Mouse (Mus musculus): ENCODE measurements around the gene Slc23a4.

The Slc23a4 gene

DNA sequence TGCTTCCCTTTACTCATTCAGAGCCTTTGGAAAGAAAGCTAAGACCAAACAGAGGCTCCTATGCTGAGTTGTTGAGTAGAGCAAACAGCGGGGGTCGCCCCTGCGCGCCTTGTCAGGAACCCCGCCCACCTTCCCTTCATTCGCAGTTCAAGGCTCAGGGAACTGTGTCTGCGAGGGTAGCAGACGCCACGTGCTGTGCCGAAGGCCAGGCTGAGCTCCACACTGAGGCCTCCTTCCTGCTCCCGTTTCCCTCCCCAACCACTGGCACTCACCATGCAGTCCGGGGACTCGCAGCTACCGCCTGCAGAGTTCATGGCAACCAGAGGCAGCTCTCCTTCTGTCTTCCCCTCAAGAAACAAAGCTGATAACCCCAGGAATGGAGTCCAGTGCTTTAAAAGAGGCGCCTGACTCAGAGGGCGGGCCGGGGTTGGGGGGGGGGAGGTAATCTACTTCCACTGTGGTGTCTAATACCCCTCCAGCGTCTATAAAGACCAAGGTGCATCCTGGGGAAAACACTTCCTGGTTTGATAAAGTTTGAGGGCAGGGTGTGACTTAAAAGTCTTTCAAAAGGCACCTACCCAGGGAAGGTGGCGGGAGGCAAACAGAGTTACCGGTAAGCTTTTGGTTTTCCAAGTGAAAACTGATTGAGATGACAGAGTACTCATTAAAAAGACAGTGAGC, at the start of gene Slc23a4:
Gene Slc23a4, minus strand, starts transcription at position 324 of the 681 bp plus-strand sequence.
- DNase-seq: no peak

DNA sequence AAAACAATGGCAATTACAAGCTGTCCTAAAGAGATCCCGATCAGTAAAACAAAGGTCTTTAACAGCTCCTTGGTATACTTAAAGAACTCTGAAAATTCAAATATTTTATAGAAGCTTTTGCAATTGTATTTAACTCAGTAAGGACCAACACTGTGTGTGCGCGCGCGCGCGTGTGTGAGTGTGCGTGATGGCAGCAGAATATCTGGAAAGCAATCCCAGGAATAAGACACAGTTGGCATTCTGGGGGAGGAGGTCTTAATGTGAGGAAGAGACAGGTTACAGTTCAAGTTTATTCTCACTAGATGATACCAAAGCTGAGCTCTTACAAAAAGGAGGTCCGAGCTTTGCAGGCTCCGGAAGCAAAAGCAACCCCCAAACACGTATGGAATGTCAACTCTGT, 45.1 kb upstream of the Slc23a4 start:
- no peak for DNase-seq

DNA sequence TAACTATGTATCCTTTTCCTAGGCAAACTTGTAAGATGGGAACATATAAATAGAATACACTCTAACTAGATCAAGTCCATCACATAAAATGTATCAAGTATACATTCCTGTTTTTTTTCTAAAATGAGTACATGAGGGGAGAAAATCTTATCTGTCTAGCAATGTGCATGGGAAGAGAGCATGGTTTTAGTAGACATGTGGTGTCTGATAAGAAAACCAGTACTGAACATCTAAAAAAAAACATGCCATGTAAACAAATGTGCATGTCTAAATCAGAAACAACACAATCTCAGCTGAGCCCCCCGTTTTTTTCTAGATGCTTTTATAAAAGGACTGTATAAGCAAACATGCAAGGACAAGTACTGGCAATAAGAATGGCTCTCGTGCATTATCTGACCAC, 44.5 kb upstream of the Slc23a4 start:
- no peak for DNase-seq

DNA sequence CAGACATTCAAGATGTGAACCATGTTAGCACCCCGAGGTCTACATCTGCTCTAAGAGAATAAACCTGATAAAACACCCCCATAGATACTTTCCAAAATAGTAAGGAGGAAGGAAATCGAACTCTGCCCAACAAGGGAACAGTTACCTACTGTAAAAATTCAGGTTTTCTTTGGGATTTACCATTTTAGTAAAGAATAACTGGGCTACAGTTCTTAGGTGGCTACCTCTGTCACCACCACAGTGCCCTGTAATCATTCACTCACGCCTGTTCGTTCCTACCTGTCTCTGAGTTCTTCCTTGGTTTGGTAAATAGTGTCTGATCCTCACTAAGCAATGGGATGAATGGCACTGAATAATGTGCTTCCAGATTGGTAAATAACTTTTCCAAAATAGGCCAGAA, 42.6 kb upstream of the Slc23a4 start:
- no peak for DNase-seq

DNA sequence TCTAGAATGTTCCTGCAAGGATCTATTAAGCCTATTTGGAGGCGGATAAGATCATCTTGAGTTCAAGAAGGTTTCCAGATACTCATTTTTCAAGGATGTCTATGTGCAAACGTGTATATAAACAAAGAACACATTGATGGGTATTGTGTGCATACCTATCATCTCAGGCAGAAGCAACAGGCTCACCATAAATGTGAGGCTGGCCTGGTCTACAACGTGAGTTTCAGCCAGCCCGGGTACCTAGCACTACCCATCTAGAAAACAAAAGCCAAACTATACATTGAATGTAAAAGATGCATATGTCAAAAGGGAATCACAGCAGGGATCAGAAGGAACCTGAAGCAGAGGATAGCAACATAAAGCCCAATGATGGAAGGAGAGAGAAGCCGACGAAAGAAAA, 42.0 kb upstream of the Slc23a4 start:
- no peak for DNase-seq

DNA sequence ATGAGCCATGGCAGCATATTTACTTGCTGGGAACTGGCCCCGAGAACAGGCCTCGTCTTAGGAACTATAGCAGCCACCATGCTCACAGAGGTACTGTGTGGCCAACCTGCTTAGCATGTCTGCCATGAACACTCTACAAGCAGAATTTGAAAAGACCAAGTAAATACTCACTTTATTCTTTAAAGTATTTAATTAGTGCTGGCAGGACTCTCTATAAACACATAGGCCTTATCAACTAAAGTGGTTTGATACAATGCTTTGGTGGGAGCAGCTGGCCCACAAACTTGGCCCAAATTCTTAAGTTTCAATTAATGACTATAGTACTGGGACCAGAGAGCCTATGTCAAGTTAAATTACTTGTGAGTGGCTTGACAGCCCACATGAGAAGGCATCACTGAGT, 39.8 kb upstream of the Slc23a4 start:
- DNase-seq: no peak

DNA sequence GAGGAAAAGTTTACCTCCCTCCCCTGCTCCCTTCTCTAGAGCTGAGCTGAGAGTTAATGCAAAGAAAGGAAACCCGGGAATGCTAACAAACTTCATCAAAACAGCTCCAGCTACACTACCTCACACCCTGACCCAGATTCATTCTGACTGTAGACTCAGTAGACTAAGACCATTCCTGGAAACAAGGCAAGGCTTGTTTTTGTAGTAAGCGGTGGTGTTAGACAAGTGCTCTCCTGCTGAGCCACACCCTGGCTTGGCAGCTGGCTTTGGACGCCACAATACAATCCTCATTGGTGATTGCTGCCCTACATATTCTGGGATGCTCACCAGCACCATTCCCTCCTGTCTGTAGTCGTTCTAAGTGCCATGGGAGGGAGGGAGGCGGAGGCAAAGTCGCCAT, 39.1 kb upstream of the Slc23a4 start:
- DNase-seq: no peak

DNA sequence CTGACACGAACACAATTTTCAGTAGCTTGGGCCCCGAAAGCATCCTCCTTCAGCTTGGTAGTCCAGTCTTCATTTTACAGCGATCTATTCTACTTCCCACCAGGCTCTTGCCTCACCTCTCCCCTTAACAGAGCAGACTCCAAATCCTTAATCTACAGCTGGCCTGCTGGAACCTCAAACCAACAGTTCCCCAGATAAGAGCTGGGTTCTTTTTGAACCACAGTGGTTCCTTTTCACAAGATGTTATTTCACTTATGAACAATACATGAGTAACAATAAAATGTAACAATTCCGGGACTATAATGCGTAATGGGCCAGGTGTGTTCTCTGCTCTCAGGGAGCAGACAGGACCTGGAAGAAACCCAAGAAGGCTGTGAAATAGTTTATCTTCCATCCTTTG, 28.4 kb upstream of the Slc23a4 start:
- DNase-seq: no peak

DNA sequence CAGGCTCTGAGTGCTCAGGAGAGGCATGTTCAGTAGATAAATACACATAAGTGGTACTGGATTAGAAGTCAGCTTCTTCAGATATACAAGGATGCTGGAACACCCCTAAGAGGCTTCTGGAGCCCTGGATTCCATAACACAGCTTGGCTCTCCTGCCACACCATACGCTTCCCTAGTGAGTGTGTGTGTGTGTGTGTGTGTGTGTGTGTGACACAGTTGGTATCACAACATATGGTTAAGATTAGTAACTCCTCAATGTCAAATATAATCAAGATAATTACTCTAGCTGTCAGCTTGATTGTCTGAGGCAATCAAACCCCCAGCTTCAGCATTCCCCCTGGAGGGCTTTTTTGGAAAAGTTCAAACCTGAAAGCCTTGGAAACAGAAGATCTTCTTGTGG, 23.7 kb upstream of the Slc23a4 start:
- no peak for DNase-seq

DNA sequence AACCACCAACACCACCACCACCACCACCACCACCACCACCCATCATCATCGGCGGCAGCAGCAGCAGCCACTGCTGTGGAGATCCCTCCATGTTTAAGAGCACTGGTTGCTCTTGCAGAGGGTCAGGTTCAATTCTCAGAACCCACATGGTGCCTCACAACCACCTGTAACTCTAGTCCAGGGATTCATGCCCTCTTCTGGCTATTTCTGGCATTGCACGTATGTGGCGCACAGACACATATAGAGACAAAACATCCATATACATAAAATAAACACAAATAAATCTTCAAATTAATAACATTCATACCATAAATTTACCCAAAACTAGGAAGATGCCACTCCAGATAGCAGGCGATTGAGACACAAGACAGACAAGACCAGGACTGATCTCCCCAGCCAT, 22.5 kb upstream of the Slc23a4 start:
- no peak for DNase-seq

DNA sequence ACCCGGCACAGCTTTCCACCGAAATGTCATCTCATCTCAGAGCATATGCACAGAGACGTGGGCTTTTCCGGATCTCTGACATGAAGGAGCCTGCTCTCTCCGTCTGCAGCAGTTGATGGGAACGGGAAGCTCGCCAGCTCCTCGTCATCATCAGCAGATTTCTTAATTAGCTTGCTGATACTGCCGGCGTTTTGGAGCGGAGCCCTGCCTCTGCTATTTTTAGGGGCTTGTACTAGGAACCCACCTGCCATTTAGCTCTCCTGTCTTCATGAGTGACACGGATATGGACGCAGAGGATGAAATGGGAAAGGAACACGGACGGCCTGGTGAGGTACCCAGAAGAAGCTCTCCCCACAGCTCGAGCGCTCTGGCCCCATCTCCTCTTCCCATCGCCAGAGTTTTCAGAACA, 14.1 kb upstream of the Slc23a4 start:
- DNase-seq: peak in 1 of 2 experiments; percentile 36

DNA sequence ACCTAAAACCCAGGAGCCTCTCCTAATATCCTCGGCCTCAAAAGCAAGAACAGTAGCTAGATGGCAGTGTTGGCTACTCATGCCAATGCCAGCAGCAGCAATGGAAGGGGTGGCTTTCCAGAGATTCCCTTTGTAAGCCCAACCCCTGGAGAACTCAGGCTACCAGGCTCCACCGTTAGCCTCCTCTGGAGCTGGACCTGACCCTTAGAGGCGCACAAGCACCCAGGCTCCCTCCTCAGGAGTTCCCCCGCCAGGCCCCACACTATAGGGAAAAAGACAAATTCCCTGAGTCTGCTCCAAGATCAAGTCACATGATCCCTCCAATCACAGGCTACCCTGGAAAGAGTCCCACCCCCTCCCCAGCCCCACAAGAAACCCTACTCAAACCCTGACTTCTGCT, 10.9 kb upstream of the Slc23a4 start:
- DNase-seq: peak in 1 of 2 experiments; percentile 32

DNA sequence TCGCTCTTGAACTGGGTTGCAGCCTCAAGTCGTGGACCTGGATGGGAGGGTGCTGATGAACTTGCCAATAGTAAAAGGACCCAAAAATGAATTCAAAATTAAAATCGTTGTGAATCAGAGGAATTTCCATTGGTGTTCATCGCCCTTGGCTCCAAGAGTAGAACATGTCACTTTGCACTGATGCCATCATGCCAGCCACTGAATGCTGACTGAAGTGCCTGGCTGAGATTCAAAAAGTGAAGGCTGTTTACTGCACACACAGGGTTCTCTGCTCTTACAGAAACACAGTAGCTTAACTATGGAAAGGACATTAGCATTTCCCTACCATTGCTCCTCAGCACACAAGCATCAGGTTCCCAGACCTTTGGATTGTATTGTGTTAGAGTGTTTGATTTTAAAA, 8.3 kb upstream of the Slc23a4 start:
- no peak for DNase-seq

DNA sequence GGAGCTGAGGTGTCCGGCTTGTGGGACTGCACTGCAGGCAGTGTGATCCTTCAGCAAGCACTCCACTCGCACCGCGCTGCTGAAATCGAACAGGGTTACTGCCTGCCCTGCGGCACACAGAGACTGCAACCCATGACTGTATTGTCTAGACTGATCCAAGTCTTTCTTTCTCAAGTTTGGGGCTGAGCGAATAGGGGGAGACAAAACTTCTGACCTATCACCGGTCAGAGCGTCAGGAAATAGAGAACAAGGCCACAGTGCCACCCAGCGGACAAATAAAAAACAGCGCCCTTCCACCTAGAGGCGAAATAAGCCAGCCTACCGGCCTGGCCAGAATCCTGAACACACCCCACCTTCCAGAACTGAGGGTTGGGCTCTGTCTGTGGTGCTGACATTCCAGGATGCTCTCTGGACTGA, 7.1 kb upstream of the Slc23a4 start:
- DNase-seq: peak; percentile 85 to 91

DNA sequence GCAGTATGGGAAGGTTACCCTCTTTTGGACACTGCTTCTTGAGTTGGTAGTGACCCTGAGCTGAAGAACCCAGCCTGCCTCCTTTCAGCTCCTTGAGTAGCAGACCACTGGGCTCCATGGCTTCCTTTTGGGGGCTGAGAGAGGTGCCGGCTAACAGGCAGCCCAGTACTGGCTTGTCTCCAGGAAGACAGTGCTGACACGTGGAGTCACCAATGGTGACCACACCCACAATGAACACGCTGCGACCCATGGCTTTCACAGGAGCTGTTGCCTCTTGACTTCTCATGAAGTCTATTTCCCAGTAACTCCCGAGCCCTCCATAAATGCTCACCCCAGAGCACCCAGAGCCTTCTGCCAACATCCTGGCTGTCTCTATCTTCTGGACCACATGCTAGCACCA, 6.5 kb upstream of the Slc23a4 start:
- no peak for DNase-seq

DNA sequence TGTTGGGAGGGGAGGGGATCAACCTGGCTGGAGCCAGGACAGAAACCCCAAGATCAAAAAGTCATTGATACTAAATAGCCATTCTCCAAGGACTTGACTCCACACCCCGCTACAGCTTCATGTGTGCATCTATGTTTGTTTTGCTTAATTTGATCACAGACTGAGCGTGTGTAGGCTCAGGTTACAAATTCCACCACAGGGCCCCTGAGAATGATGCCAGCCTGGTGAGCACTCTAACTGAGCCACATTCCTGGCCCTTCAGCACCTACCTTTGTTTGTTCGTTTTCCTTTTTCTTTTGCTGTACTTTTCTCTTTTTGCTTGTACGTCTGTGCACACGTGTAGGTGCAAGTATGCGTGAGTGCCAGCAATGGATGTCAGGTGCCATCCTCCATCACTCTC, 1.1 kb upstream of the Slc23a4 start:
- DNase-seq: no peak

DNA sequence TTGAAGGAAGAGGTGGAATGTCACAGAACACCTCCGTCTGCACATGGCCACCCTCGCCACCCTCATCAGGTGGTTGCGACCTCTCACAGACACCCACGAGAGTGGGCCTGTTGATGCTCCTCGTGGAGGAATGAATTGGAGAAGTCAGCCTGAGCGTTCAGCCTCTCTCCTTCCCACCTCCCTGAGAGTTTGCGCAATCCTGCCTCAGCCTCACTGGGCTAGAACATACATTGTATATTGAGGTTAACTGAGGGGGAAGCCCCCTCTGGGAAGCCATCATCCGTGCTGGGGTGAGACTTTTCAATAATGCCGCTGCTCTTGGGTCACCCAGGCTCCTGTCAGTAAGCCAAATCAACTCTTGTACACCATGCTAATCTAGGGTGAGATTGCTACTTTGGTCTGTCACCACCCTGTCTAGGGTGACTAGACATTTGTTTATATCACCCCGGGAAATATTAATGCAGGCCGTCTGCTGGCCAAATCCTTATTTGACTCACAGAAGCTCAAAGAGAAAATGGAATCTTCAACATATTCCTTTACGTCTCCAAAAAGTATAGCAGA, 1.0 kb downstream of the Slc23a4 start:
- DNase-seq: no peak

DNA sequence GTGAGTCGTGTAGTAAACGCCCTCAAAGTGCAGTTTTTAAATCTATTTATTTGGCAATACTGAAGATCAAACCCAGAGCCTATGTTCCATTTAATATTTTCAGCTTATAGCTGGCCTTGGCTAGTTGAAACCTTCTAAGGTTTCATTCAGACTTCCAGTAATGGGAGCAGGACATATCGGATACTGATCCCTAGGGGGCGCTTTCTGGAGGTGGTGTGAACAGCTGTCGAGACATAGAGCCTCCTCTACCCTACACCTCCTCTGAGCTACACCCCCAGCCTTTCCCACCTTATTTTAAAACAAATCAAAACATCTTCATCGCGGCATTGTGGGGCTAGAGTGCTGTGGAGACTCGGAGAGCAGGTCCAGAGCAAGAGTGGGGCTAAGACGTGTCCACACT, 7.5 kb downstream of the Slc23a4 start:
- no peak for DNase-seq

DNA sequence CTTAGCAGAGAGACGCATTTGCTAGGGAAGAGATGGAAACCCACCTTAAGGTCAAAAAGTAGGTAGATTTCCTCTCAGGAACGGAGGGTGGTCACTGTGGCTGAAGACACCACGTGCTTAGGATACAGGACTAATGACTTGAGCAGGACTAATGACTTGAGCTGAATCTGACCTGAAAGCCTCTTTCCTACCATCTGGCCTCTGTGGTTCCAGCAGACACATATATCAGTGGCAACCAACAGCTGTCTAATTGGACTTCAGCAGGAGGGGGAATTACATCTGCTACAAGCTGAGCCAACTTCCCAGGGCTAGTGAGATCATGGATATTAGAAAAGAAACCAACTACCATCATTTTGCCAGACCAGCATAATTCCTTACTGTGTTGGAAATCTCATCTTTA, 8.9 kb downstream of the Slc23a4 start:
- no peak for DNase-seq

DNA sequence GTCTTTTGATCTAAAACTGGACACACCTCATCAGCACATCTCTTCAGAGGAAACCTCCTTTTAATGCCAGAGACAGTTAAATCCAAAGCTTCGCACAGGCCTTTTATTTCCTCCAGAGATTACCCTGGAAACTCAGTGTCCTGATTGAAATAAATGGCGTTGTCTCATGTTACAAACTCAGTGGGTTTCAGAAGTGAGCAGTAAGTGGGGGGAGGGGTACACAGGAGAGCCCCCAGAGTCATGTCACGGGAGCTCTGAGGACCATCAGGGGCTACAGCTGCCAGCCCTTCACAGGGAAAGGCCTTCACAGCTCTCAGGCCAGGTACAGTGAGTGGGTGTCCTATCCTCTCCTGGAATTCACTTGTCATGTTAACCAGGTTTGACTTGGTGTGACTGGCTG, 17.0 kb downstream of the Slc23a4 start:
- no peak for DNase-seq

DNA sequence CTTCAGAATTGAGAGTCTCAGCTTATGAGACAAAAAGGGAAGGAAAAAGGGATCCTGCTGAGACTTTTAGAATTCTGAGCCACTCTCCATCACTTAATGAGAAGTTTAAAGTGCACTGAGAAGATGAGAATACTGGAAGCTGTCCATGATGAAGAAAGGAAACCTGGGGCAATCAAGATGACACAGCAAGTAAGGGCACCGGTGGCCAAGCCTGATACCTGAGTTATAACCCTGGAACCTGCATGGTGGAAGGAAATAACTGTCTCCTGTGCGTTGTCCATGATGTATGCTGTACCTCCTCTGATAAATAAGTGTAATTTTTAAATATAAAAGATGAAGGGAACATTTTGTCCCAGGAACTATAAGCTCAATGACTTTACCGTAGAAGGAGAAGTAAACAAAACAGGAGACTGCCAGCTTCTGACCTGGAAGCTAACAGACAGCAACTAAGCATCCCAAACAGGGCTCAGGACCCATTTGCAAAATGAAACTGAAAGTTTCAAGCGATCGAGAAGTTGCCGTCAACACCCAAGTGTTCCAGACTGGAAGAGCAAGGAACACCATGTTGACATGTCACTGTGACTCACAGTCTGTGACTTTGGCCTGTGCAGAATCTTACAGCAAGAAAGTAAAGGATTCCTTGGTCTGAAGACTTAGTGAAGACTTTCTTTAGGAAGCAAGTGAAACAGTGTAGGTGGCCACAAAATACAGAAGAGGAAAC, 22.2 kb downstream of the Slc23a4 start:
- DNase-seq: no peak

DNA sequence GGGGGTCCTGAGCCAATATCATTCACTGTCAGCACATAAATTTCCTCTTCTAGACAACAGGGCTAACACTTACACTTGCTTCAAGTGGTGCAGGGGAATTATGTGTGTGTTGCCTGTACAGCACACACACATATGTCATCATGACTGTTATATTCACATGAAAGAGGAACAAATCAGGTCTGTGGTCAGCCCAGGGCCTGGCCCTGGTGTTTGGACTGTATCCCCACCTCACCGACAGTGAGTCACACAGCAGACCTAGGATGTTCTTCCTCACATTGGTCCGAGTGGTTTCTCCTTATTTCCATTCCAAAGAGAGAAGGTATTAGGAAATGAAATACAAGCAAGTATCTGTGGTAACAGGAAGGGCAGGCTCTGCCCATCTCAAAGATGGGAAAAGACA, 23.7 kb downstream of the Slc23a4 start:
- DNase-seq: no peak

DNA sequence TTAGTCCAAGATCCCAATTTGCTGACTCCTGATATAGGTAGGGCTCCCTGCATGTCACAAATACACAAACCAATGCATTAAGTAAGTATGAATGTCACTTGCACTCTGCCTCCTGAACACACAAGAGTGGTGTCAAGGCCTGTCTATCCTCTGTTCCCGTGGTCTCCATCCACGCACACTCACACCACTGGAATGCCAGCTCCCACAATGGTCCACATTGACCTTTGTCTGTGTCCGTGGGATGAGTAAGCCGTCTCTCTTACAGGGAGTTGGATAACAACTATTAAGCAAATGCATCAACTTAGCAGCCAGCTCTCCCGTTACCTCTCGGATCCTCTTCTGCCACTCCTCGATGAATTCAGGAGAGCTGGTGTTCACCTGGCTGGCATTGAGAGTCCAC, 29.1 kb downstream of the Slc23a4 start:
- no peak for DNase-seq

DNA sequence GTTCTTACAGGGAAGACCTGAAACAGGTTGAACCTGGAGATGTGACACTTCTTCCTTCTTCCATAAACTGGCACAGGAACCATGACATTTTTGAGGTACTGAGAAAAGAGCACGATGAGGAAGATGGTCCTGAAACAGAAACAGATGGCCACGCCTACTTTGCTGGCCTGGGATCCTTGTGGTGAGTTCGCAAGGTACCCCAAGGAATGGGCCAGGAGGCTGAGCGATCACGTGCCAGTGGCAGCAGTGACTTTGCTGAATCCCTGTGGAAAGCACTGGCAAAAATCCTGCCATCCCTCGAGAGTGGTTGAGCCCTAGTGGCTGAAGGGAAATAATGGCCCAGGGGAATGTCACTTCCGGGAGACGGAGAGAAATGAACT, 32.4 kb downstream of the Slc23a4 start:
- DNase-seq: no peak

Data from kidney, postnatal 25 days (tissue).